Mouse (Mus musculus): ENCODE measurements at regions not wholly inside any gene's neighbourhood (a gene's known extent, or its start where the extent isn't known, plus 50 kb on each side); places are given as distances from the start of the nearest gene placed in this dataset.
"Not testable (repeated sequence)": the region's sequence is repeated elsewhere in the genome, so short reads cannot be mapped to it uniquely, and the experiment has no call there.

- Histone ChIP-seq H3K27ac (ENCODE audit: low read depth, low read length) (no peak overlapping the region), H3K9me3 (replicated peaks; ENCODE audit: control insufficient read depth, low read length) (no peaks in the 10 kb centered on the region), H3K4me2 (ENCODE audit: low read length) (no peak overlapping the region), H3K36me3 (ENCODE audit: control insufficient read depth, insufficient read depth, low read length) (no peaks in the 10 kb centered on the region), H3K27me3 (replicated peaks; ENCODE audit: control insufficient read depth, insufficient read depth, low read length) (no peaks in the 10 kb centered on the region), H3K4me1 (ENCODE audit: control insufficient read depth, insufficient read depth, low read length) (no peaks in the 10 kb centered on the region), H3K9ac (ENCODE audit: low read length) (no peak overlapping the region), H3K4me3 (ENCODE audit: low read depth, low read length) (no peak overlapping the region)
- no peak for ATAC-seq
- no peak for DNase-seq (ENCODE audit: low spot score)
- WGBS = 98% methylated on average over 1 of the region's 1 CpGs
Measured at GRCm38 (mm10) chr13:16465812-16466211, 454.2 kb downstream of the Inhba start.

- Histone ChIP-seq H3K4me2 (ENCODE audit: low read length) (no peak overlapping the region), H3K27ac (ENCODE audit: low read depth, low read length) (no peak overlapping the region), H3K4me1 (ENCODE audit: control insufficient read depth, insufficient read depth, low read length) (no peaks in the 10 kb centered on the region), H3K4me3 (ENCODE audit: low read depth, low read length) (no peak overlapping the region), H3K27me3 (replicated peaks; ENCODE audit: control insufficient read depth, insufficient read depth, low read length) (no peaks in the 10 kb centered on the region), H3K36me3 (ENCODE audit: control insufficient read depth, insufficient read depth, low read length) (no peaks in the 10 kb centered on the region), H3K9me3 (replicated peaks; ENCODE audit: control insufficient read depth, low read length) (no peaks in the 10 kb centered on the region), H3K9ac (ENCODE audit: low read length) (no peak overlapping the region)
- DNase-seq (ENCODE audit: low spot score) (no peak), ATAC-seq (no peak)
- 92% methylated on average over 1 of the region's 1 CpGs for WGBS
Measured at GRCm38 (mm10) chr13:16476515-16476914, 464.9 kb downstream of the Inhba start.

GRCm38 (mm10) chr13:16487292-16487691, 475.6 kb downstream of the Inhba start:
- no peak for ATAC-seq
- DNase-seq (ENCODE audit: low spot score) = no peak
- H3K9me3 ChIP-seq (replicated peaks; ENCODE audit: control insufficient read depth, low read length) = no peaks in the 10 kb centered on the region
- no peak overlapping the region for H3K9ac ChIP-seq (ENCODE audit: low read length)
- H3K4me3 ChIP-seq (ENCODE audit: low read depth, low read length) = no peak overlapping the region
- no peaks in the 10 kb centered on the region for H3K36me3 ChIP-seq (ENCODE audit: control insufficient read depth, insufficient read depth, low read length)
- no peaks in the 10 kb centered on the region for H3K27me3 ChIP-seq (replicated peaks; ENCODE audit: control insufficient read depth, insufficient read depth, low read length)
- H3K27ac ChIP-seq (ENCODE audit: low read depth, low read length) = no peak overlapping the region
- no peaks in the 10 kb centered on the region for H3K4me1 ChIP-seq (ENCODE audit: control insufficient read depth, insufficient read depth, low read length)
- H3K4me2 ChIP-seq (ENCODE audit: low read length) = no peak overlapping the region

- DNase-seq (ENCODE audit: low spot score) = not testable (repeated sequence)
Measured at GRCm38 (mm10) chr13:16490680-16491079, 479.0 kb downstream of the Inhba start.

GRCm38 (mm10) chr13:16498052-16498451, 486.4 kb downstream of the Inhba start:
- H3K27ac ChIP-seq (ENCODE audit: low read depth, low read length) = no peak overlapping the region
- ATAC-seq (no peak), DNase-seq (ENCODE audit: low spot score) (no peak)
- no peak overlapping the region for H3K4me2 ChIP-seq (ENCODE audit: low read length)
- no peaks in the 10 kb centered on the region for H3K27me3 ChIP-seq (replicated peaks; ENCODE audit: control insufficient read depth, insufficient read depth, low read length)
- no peaks in the 10 kb centered on the region for H3K9me3 ChIP-seq (replicated peaks; ENCODE audit: control insufficient read depth, low read length)
- no peak overlapping the region for H3K9ac ChIP-seq (ENCODE audit: low read length)
- 59% methylated on average over 1 of the region's 1 CpGs for WGBS
- H3K4me1 ChIP-seq (ENCODE audit: control insufficient read depth, insufficient read depth, low read length) = no peaks in the 10 kb centered on the region
- no peaks in the 10 kb centered on the region for H3K36me3 ChIP-seq (ENCODE audit: control insufficient read depth, insufficient read depth, low read length)
- no peak overlapping the region for H3K4me3 ChIP-seq (ENCODE audit: low read depth, low read length)

More at GRCm38 (mm10) chr13:16490680-16491079, 479.0 kb downstream of the Inhba start:
- H3K9me3 ChIP-seq (replicated peaks; ENCODE audit: control insufficient read depth, low read length); H3K36me3 ChIP-seq (ENCODE audit: control insufficient read depth, insufficient read depth, low read length); H3K4me3 ChIP-seq (ENCODE audit: low read depth, low read length); ATAC-seq; H3K27ac ChIP-seq (ENCODE audit: low read depth, low read length); H3K27me3 ChIP-seq (replicated peaks; ENCODE audit: control insufficient read depth, insufficient read depth, low read length); H3K9ac ChIP-seq (ENCODE audit: low read length); H3K4me1 ChIP-seq (ENCODE audit: control insufficient read depth, insufficient read depth, low read length); H3K4me2 ChIP-seq (ENCODE audit: low read length): not testable (repeated sequence)
- 59% methylated on average over 6 of the region's 6 CpGs for WGBS

- DNase-seq (ENCODE audit: low spot score) (no peak), ATAC-seq (no peak)
- H3K27me3 ChIP-seq (replicated peaks; ENCODE audit: control insufficient read depth, insufficient read depth, low read length) = no peaks in the 10 kb centered on the region
- no peaks in the 10 kb centered on the region for H3K36me3 ChIP-seq (ENCODE audit: control insufficient read depth, insufficient read depth, low read length)
- H3K4me2 ChIP-seq (ENCODE audit: low read length) = no peak overlapping the region
- H3K4me1 ChIP-seq (ENCODE audit: control insufficient read depth, insufficient read depth, low read length) = no peaks in the 10 kb centered on the region
- no peaks in the 10 kb centered on the region for H3K9me3 ChIP-seq (replicated peaks; ENCODE audit: control insufficient read depth, low read length)
- no peak overlapping the region for H3K9ac ChIP-seq (ENCODE audit: low read length)
- 74% methylated on average over 4 of the region's 4 CpGs for WGBS
- no peak overlapping the region for H3K27ac ChIP-seq (ENCODE audit: low read depth, low read length)
- H3K4me3 ChIP-seq (ENCODE audit: low read depth, low read length) = no peak overlapping the region
Measured at GRCm38 (mm10) chr13:16512876-16513275, 501.2 kb downstream of the Inhba start.

GRCm38 (mm10) chr13:16515195-16515594, 503.5 kb downstream of the Inhba start:
- Histone ChIP-seq H3K4me2 (ENCODE audit: low read length) (no peak overlapping the region), H3K4me3 (ENCODE audit: low read depth, low read length) (no peak overlapping the region), H3K4me1 (ENCODE audit: control insufficient read depth, insufficient read depth, low read length) (no peaks in the 10 kb centered on the region), H3K27ac (ENCODE audit: low read depth, low read length) (no peak overlapping the region), H3K27me3 (replicated peaks; ENCODE audit: control insufficient read depth, insufficient read depth, low read length) (no peaks in the 10 kb centered on the region), H3K36me3 (ENCODE audit: control insufficient read depth, insufficient read depth, low read length) (no peaks in the 10 kb centered on the region), H3K9ac (ENCODE audit: low read length) (no peak overlapping the region), H3K9me3 (replicated peaks; ENCODE audit: control insufficient read depth, low read length) (no peaks in the 10 kb centered on the region)
- ATAC-seq = no peak
- no peak for DNase-seq (ENCODE audit: low spot score)

GRCm38 (mm10) chr13:16529036-16529435, 517.4 kb downstream of the Inhba start:
- Histone ChIP-seq H3K4me1 (ENCODE audit: control insufficient read depth, insufficient read depth, low read length) (no peaks in the 10 kb centered on the region), H3K27me3 (replicated peaks; ENCODE audit: control insufficient read depth, insufficient read depth, low read length) (no peaks in the 10 kb centered on the region), H3K36me3 (ENCODE audit: control insufficient read depth, insufficient read depth, low read length) (no peaks in the 10 kb centered on the region), H3K27ac (ENCODE audit: low read depth, low read length) (no peak overlapping the region), H3K9me3 (replicated peaks; ENCODE audit: control insufficient read depth, low read length) (no peaks in the 10 kb centered on the region), H3K9ac (ENCODE audit: low read length) (no peak overlapping the region), H3K4me2 (ENCODE audit: low read length) (no peak overlapping the region), H3K4me3 (ENCODE audit: low read depth, low read length) (no peak overlapping the region)
- ATAC-seq (no peak), DNase-seq (ENCODE audit: low spot score) (no peak)
- 78% methylated on average over 5 of the region's 5 CpGs for WGBS

- no peak for DNase-seq (ENCODE audit: low spot score)
- no peak overlapping the region for H3K27ac ChIP-seq (ENCODE audit: low read depth, low read length)
- no peaks in the 10 kb centered on the region for H3K9me3 ChIP-seq (replicated peaks; ENCODE audit: control insufficient read depth, low read length)
- H3K4me1 ChIP-seq (ENCODE audit: control insufficient read depth, insufficient read depth, low read length) = no peaks in the 10 kb centered on the region
- H3K4me2 ChIP-seq (ENCODE audit: low read length) = no peak overlapping the region
- no peaks in the 10 kb centered on the region for H3K36me3 ChIP-seq (ENCODE audit: control insufficient read depth, insufficient read depth, low read length)
- 76% methylated on average over 5 of the region's 5 CpGs for WGBS
- H3K9ac ChIP-seq (ENCODE audit: low read length) = no peak overlapping the region
- ATAC-seq = no peak
- H3K4me3 ChIP-seq (ENCODE audit: low read depth, low read length) = no peak overlapping the region
- no peaks in the 10 kb centered on the region for H3K27me3 ChIP-seq (replicated peaks; ENCODE audit: control insufficient read depth, insufficient read depth, low read length)
Measured at GRCm38 (mm10) chr13:16543771-16544170, 532.1 kb downstream of the Inhba start.

GRCm38 (mm10) chr13:16550060-16550459, 538.4 kb downstream of the Inhba start:
- no peak for DNase-seq (ENCODE audit: low spot score)
- Histone ChIP-seq H3K9me3 (replicated peaks; ENCODE audit: control insufficient read depth, low read length) (no peaks in the 10 kb centered on the region), H3K27me3 (replicated peaks; ENCODE audit: control insufficient read depth, insufficient read depth, low read length) (no peaks in the 10 kb centered on the region), H3K4me1 (ENCODE audit: control insufficient read depth, insufficient read depth, low read length) (no peaks in the 10 kb centered on the region), H3K36me3 (ENCODE audit: control insufficient read depth, insufficient read depth, low read length) (no peaks in the 10 kb centered on the region), H3K4me2 (ENCODE audit: low read length) (no peak overlapping the region), H3K27ac (ENCODE audit: low read depth, low read length) (no peak overlapping the region), H3K9ac (ENCODE audit: low read length) (no peak overlapping the region), H3K4me3 (ENCODE audit: low read depth, low read length) (no peak overlapping the region)
- ATAC-seq = no peak
